Mouse (Mus musculus) kidney, postnatal 14 days (tissue): Measurements from ENCODE around the gene Blzf1.

ENCODE experiments used
- DNase-seq: peaks from one replicate; pipeline ENCODE4 v3.0.0; 2022; ENCODE audit warnings: mixed read lengths

The Blzf1 gene

DNA sequence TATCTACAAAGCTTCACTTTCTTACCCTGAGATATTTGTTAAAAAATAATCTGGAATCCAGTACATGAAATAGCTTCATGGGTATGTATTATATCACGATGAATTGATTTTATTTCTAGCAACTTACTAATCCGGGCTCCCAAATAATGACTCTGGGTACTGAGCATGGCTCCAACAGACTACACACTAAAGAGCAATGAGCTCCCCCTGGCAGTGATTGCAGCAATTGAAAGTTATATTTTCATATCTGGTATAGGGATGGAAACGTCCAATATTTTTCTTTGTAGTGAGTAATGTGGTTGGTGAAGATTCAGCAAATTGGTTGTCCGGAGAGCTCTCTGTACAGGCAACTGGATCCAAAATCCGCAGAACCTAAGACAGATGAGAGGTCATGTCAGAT, 15.2 kb downstream of the Blzf1 start:
- no peak for DNase-seq

DNA sequence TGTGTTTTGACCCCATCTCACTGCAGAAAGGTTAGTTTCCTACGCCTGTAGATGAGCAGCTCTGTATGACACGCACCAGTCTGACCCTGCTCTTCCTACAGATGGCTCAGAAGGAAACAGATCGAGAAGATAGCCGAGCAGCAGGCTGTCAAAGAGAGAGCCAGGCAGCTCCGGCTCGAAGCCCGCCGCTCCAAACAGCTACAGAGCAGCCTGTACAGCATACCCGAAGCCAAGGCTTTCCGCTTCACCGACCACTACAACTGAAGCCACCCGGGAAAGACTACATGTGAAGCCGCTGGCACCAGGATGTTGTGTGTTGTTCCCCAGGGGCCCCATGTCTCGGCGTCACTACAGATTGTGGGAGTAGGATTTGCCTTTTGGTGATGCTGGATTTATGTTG, 19.9 kb downstream of the Blzf1 start:
- peak; percentile 12 for DNase-seq

DNA sequence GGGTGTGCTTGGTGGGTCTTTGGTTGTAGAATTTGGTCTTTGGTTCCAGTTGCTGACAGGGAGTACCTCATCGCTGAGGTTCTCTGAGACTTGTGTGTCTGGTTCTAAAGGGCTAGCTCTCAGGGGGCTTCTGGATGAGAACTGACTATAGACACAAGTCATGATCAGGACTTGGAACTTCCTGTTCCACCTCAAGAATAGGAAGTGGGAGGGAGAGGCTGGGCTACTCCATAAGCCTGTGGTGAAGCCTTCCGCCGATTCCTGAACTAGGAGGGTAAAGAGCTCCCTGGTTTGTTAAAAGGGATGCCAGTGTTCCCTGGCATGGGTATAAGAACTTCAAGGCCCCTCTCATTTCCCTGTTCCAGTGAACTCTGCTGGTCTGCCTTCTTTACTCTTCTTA, 23.3 kb downstream of the Blzf1 start:
- DNase-seq: no peak

DNA sequence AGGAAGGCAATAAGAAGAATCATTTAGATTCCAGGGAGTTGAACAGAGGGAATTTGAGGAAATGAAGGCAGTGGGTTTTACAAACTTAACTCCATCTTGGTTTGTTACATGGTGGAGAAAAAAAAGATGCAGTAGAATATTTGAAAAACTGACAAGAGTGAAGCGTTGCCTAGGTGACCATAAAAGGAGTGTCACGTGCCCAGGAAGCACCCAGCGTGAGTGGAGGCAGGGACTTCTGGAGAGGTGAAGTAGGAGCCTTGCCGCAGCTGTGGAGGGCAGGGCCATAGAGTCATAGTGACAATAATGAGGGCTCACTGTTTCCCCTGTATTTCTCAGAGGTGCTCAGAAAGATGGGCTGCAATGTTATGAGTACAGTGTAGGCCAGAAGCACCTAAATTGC, 28.0 kb downstream of the Blzf1 start:
- no peak for DNase-seq

DNA sequence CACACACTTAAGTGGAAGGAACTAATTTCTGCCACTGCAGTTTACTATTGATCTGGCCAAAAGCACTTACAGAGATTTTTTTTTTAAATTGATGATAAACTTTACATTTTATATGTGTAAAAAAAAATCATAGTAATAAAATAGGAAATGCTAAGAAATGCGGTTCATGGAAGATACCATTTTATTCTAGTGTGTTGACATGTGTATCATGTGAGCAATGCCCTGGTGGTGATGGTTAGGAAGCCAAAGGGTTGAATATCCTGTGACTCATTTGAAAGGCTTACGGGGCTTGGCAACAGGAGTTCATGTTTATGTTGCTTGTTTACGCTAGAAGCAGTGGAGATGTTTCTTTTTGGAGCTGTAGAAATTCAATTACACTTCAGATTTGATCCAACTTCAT, 30.7 kb downstream of the Blzf1 start:
- DNase-seq: no peak

DNA sequence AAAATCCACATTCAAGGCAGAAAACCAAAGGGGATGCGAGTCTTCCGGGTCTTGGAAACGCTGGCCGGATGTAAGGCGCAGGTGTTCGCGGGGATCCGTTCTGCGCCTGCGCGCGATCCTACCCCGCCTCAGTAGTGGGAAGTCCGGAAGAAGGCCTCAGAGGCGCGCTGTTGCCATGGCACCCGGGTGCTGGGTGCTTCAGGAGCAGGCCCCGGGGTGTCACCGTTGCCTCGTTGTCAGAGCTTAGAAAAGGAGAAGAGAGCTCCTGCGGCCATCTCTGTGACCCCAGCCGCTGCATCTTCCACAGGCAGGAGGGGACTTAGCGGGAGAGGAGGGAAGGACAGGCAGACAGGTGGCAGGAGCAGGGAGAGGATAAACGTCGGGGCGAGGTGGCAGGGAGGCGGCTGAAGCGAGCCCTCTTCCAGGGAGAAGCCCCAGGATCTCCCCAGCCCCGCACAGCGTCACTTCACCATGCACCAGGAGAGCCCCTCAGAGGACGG, 31.8 kb downstream of the Blzf1 start, which contains the start of gene Ccdc181:
TSS of gene Ccdc181 (plus strand) at position 131 of the 500 bp plus-strand sequence.
- DNase-seq: peak; percentile 95

DNA sequence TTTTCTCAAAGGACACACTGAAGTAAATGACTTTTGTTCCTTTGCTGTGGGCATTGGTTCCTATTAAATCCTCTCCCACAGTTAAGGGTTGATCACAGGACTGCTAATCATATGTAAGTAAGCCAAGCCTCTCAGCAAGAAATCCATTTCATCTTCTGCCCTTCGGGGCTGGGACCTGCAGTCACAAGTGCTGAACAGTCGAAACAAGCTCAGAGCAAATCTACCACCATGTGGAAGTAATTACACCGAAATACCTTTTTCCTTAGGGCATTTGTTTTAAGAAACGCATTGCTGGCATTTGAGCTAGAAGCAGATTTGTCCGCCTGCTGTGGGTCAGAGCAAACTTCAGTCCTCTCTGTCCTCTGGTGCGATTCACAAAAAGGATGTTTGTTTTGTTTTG, 33.6 kb downstream of the Blzf1 start:
- DNase-seq: no peak

DNA sequence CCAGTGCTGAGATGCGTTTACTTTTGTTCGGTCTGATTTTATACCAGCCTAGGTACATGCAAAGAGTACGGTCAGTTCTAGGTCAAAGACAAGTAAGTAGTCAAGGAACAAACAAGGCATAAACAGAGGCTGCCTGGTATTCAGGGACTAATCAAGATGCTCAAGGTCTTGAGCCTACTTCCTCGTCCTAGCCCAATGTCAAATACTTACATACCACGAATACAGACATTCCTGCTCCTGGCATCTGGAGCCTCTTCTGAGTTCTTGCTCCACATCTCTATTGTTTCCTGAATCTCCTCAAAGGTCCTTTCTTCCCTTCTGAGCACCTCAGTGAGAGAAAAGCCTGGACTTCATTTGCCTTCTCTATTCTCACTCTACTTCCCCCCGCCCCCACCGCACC, 36.3 kb downstream of the Blzf1 start:
- no peak for DNase-seq

DNA sequence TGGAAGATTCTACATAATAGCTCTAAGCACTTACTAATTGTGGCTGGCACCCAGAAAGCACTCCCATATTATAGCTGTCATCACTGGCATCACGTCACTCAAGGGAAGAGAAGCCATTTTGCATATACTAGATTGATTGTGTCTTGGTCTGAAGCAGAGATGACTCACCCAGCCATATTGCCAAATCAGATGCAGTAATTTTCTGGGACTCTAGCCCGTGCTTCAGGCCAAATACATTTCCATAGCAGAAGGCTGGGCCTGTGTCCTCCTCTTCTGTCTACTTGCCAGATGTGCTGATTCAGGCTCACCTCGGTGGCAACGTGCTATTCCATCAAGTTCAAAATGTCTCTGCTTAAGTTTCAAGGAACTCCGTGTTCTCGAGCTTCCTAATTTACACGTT, 45.7 kb downstream of the Blzf1 start:
- DNase-seq: no peak

DNA sequence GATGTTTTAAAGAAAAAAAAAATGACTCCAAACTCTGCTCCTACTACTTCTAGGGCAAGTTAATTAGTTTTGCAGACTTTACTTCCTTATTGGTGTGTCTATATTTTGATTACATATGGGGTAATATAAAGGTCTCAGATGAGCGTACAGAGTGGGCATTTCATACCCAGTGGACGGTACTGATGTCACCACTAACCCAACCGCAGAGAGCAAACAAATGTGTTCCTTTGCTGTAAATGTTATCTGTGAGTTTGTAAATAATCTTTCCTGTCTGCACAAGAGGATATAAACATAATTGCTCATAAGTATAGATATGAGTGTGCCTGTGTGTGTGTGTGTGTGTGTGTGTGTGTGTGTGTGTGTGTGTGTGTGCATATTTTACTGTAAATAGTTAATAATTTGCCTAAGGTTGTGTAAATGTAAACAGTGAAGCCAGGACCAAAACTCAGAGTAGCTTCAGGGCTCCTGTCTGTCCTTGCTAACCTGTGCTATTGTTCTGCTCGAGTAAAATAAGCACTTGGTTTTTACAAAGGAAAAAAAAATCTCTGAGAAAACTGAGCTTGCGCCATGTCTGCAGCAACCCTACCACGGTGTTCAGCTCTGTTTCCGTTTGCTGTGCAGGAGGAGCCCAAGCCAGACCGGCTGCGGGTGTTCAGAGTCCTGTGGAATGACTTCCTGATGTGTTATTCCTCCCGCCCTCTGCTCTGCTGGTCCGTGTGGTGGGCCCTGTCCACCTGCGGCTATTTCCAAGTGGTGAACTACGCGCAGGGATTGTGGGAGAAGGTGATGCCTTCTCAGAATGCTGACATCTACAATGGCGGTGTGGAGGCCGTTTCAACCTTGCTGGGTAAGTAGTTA, 46.9 kb downstream of the Blzf1 start:
- no peak for DNase-seq

DNA sequence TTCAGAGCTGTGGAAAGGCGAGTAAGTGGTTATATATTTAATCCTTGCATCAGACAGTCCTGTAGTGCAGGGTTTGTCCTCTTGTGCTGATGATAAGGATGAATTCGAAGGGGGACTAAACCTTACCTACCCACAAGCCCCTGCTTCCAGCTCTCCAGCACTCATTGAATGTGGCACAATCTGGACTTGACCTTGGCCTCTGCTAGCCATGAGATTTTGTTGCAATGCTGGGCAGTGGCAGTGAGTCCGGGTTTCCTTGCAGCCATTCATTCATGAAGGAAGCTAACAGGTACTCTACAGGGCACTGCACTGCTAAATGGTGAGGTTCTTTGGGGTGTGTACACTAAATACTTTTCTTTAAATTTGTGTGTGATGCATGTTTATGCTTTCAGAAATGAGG, 52.5 kb downstream of the Blzf1 start:
- no peak for DNase-seq

DNA sequence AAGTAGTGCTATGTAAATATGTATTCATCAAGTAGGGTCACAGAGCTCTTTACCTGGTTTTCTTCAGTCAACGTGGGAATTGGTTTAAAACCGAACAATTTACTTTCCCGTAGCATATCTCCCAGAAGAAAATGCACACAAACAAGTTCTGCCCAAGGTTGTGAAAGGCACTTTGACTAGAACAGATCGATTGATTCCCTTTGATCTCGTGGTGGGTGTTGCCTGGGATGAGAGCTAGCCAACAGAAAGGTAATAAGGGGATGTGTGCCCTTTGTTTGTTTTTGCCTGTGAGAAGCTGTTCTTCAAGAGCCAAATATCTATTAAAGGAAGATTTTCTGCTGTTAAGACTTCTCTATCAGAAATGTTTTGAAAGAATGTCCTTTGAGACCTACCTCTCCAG, 54.7 kb downstream of the Blzf1 start:
- DNase-seq: no peak

DNA sequence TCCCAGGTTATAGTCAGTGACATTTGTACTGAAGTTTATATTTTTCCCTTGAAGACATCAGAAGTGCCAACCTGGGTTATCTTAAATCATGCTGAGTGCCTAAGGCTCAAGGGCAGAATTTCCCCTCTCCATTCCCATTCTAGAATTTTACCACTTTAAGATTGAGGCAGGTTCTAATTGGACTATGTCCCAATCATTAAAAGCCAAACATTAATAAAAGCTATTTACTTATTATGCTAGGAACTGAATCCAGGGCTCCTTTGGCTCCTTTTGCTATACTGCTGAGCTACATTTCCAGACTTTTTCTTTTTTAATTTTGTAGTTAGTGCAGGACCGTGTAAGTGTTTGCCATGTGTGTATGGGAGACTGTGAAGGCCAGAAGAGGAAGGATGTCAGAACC, 55.9 kb downstream of the Blzf1 start:
- DNase-seq: no peak

DNA sequence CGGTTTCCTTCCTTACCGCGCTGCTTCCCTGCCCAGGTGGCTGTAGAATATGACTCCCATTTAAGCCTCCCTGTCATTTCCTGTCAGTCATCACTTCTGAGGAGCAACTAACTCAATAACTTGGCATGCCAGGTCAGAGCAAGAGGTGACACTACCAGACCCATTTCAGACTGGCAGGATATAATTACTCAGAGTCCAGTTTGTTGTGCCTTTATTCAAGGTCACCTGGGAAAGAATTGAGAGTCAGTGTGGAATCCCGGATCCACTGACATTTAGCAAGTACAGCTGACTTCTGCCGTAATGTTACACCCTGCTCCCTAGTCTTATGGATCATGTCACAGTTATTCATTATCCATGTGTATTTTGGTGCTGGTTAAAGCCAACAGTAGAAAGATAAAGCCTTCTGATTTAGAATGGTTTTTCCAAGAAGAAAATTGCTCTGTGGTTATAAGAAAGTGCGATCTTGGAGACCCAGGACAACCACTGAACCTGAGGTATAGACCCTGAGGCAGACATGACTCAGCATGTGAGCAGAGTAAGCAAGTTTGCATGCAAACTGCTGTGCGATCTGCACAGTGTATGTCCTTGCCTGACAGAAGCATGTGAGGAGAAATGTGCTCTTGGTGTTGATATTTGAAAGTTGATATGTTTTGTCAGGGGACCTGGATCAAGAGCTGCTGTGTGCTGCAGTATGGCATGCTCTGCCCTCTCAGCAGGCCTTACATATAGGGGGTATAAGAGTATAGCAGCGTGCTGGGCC, 56.7 kb downstream of the Blzf1 start:
- no peak for DNase-seq

DNA sequence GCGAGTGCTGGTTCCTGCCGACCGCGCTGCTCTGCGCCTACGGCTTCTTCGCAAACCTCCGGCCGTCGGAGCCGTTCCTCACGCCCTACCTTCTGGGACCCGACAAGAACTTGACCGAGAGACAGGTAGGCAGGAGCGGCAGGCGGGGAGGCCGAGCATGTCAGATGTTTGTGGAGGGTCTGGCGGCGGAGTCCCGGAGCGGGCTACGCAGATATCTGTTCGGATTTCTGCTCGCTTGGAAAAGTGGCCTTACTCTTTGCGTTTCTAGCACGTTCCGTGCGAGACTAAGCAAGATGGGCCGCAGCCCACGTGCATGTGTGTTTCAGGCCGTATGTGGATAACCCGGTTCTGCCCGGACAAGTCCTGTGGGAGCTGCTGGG, 58.0 kb downstream of the Blzf1 start:
- DNase-seq: no peak

DNA sequence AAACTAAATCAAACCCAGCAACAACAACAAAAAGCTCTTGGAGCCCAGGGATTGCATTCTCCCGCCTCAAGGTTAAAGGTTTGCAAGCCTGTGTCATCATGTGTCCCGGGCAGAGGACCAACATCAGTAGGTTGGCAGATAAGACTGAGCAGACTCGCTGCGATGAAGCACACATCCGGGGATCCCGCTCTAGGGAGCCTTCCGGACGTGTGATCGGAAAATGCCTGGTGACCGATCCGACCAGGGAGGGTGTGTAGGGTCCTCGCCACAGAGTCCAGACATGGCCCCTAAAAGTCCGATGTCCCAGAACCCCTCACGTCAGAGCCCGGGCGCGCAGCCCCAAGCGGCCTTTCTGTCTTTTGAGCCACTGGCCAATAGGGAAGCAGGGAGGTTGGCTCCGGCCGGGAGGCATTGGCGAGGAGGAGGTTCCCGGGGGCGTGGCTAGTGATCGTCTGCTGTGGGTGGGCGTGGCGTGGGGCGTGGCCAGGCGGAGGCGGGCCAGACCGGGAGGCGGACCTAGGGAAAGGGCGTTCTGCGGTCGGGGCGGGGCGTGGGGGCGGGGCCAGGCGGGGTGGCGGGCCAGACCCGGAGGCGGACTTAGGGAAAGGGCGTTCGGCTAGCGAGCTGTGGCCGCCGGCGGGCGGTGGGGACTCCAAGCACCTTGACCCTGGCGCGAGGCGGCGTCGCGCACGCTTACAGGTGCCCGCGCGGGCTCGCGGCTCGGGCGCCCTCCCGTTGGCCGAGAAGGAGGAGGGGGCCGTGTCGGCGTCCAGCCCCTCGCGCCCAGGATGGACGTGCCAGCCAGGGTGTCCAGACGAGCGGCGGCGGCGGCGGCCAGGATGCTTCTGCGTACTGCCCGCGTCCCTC, 58.6 kb downstream of the Blzf1 start, which contains the start of gene Slc19a2:
TSS of gene Slc19a2 (plus strand) at position 582 of the 867 bp plus-strand sequence.
- DNase-seq: peak; percentile 97

DNA sequence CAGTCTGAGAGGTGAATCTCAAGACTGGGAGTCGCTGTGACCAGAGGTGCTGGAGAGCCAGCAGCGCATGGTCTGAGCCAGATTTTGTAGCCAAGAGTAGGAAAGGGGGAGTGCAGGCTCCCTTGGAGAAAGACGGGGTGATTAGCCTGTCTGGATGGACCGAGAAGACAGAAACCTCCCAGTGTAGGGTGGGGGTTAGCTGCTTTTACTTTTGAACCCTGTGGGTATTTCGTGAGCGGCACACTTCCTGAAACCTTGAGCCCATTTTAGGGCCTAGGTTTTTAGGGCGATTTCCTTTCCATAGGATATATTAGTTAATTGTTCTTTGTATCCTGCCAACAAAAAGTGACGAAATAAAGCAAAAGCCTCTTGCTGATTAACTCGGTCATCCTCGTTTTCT, 59.3 kb downstream of the Blzf1 start:
- DNase-seq: no peak

DNA sequence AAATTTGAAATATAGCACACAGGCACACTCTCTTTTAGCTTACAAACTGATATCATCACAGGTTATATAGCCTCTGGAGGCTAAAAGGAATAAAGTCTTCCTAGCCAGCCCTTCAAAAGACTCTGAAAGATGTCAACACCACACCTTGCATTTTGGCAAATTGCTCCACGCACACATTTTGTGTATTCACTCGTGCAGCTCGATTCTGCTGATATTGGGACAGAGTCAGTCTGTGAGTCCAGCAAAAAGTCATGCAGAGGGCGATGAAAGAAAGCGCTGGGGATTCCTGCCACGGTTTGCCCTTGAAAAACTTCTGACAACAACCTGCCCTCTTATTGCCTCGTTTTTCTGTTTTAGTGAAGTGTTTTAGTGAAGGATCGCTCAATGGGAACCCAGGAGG, 59.8 kb downstream of the Blzf1 start:
- no peak for DNase-seq

DNA sequence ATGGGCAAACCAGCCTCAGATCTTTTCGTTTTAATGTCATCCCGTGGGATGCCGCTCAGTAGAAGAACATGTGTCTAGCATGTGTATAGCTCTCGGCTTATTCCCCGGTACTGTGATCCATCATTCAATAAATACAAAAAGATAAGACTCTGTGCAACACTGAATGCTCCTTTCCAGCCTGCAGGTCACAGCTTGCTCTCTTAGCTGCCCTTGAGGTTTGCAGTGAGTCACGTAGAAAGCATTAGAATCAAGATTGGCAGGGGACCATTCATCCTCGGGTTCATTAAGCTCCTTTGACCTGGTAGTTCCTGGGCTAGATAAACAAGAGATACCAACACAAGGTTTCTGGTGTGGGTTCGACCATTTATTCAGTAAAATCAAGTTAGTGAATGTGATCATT, 64.5 kb downstream of the Blzf1 start:
- no peak for DNase-seq

DNA sequence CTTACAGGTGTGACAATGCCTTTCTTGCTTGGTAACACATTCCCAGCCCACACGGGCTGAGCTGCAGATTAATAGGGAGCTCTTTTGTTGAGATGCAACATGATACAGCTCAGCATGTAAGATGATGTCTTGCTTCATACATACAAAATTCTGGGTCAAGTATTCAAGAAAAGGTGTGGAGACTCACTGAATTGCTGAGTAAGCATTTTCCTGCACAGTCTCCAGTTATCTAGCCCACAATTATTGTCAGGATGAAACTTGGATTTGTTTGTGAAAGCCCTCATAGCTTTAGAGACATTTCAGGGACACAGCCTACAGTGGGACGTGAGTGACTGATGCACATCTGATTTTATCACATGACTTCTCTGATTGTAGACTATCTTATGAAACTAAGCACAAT, 65.8 kb downstream of the Blzf1 start:
- DNase-seq: no peak
